ENCODE assay signal across 22 mouse cellular contexts in genomic region chr11:8584307-8584706, GRCm38 (mm10).
DNase-seq lines count a peak whose midpoint lies in the region; ATAC-seq and TF ChIP-seq lines count a peak whose summit lies in the region.
"Had no signal": no experiment of that assay in that cellular context is flagged by ENCODE, and none has a peak within 500 bp of the region (broad histone marks: within the 10 kb centered on the region; RNA-seq: fewer than 3 reads in every experiment).

No protein-coding gene starts in this region.

- intact Hi-C loops in heart, adult 2 months (cut with DNase I), result no loop called here
- intact Hi-C loops in left cerebral cortex, postnatal 4 days (cut with DNase I), result no loop called here
- intact Hi-C loops in left cerebral cortex, postnatal 36 days (cut with DNase I), result no loop called here

- WGBS in heart, adult 2 months, result 78% methylated on average over 2 of the region's 2 CpGs
- WGBS in intestine, embryonic 14.5 days, result 52% methylated on average over 2 of the region's 2 CpGs
- 47% methylated on average over 2 of the region's 2 CpGs for WGBS in limb, embryonic 12.5 days

- ATAC-seq in intestine, embryonic 14.5 days (replicated peaks; ENCODE audit: low FRiP score, low TSS enrichment, low read depth), result peak; percentile 61
- 0 out of 2 replicates have a peak, but pooled peaks have one; percentile 9 for ATAC-seq in limb, embryonic 12.5 days (ENCODE audit: insufficient number of reproducible peaks, insufficient read depth, low FRiP score, low TSS enrichment, low read depth)
- ATAC-seq: forebrain, postnatal 0 days; liver, postnatal 0 days; lung, postnatal 0 days had no signal

- H3K27ac ChIP-seq in heart, adult 2 months, result peak overlapping the region; percentile 15; the same call in 1 of the 2 replicates
- H3K27ac ChIP-seq in intestine, embryonic 14.5 days (ENCODE audit: low read depth), result peak overlapping the region; percentile 71; the same call in 1 of the 2 replicates
- peak overlapping the region; percentile 70; the same call in 1 of the 2 replicates for H3K27ac ChIP-seq in limb, embryonic 12.5 days
- H3K27ac ChIP-seq: embryonic facial prominence, embryonic 12.5 days; hindbrain, embryonic 15.5 days; kidney, embryonic 15.5 days; left cerebral cortex, adult 2 months; midbrain, embryonic 12.5 days had no signal

- H3K4me3 ChIP-seq in heart, adult 2 months, result no peak overlapping the region
- H3K4me3 ChIP-seq in E14TG2a.4 (replicated peaks; ENCODE audit: low read length), result peak overlapping the region; percentile 30
- no peak overlapping the region for H3K4me3 ChIP-seq in intestine, embryonic 14.5 days (ENCODE audit: low read depth, low read length)
- no peak overlapping the region for H3K4me3 ChIP-seq in limb, embryonic 12.5 days (replicated peaks)
- H3K4me3 ChIP-seq: embryonic facial prominence, embryonic 12.5 days; hindbrain, embryonic 15.5 days; kidney, embryonic 15.5 days; left cerebral cortex, adult 2 months; midbrain, embryonic 12.5 days had no signal

- no peak for DNase-seq in heart, adult 2 months
- no peak for DNase-seq in heart, adult 18-20 months
- no peak for DNase-seq in intestine, embryonic 14.5 days (ENCODE audit: low spot score)
- DNase-seq in left cerebral cortex, postnatal 4 days, result no peak
- DNase-seq in thymus, adult 18-20 months, result no peak
- no peak for DNase-seq in left cerebral cortex, postnatal 36 days (ENCODE audit: low spot score in 2 of 2)
- DNase-seq: cerebellum, adult 18-20 months; cerebellum, postnatal 25 days; forebrain, postnatal 0 days; gastrocnemius, postnatal 14 days; kidney, adult 11 months; liver, postnatal 0 days; right cerebral cortex, postnatal 14 days had no signal

- H3K4me1 ChIP-seq in heart, adult 2 months (ENCODE audit: control insufficient read depth, insufficient read depth, low read length), result peaks cover 11% of the 10 kb centered on the region
- H3K4me1 ChIP-seq in E14TG2a.4 (replicated peaks; ENCODE audit: low read depth, low read length), result peaks cover 100% of the 10 kb centered on the region
- peaks cover 26% of the 10 kb centered on the region for H3K4me1 ChIP-seq in intestine, embryonic 14.5 days (replicated peaks; ENCODE audit: control insufficient read depth, insufficient read depth, low read length)
- H3K4me1 ChIP-seq in limb, embryonic 12.5 days (replicated peaks), result peaks cover 63% of the 10 kb centered on the region
- H3K4me1 ChIP-seq: hindbrain, embryonic 15.5 days had no signal

- no peaks in the 10 kb centered on the region for H3K9me3 ChIP-seq in E14TG2a.4 (ENCODE audit: low read length)
- no peaks in the 10 kb centered on the region for H3K9me3 ChIP-seq in intestine, embryonic 14.5 days (ENCODE audit: control insufficient read depth, low read length)
- H3K9me3 ChIP-seq in limb, embryonic 12.5 days, result no peaks in the 10 kb centered on the region
- H3K9me3 ChIP-seq: embryonic facial prominence, embryonic 12.5 days; hindbrain, embryonic 15.5 days; kidney, embryonic 15.5 days; midbrain, embryonic 12.5 days had no signal

- H3K36me3 ChIP-seq in heart, adult 2 months (ENCODE audit: control insufficient read depth, insufficient read depth, low read length), result peaks cover 4% of the 10 kb centered on the region
- peaks cover 84% of the 10 kb centered on the region for H3K36me3 ChIP-seq in E14TG2a.4 (ENCODE audit: insufficient read depth, low read length)
- H3K36me3 ChIP-seq in intestine, embryonic 14.5 days (ENCODE audit: control insufficient read depth, insufficient read depth, low read length), result no peaks in the 10 kb centered on the region
- H3K36me3 ChIP-seq in limb, embryonic 12.5 days, result peaks cover 61% of the 10 kb centered on the region
- H3K36me3 ChIP-seq: hindbrain, embryonic 15.5 days; midbrain, embryonic 12.5 days had no signal

- H3K4me2 ChIP-seq in intestine, embryonic 14.5 days (ENCODE audit: low read length), result no peak overlapping the region
- H3K4me2 ChIP-seq in limb, embryonic 12.5 days, result no peak overlapping the region
- H3K4me2 ChIP-seq: embryonic facial prominence, embryonic 12.5 days; hindbrain, embryonic 15.5 days; kidney, embryonic 15.5 days; liver, embryonic 11.5 days; midbrain, embryonic 12.5 days had no signal

- no peak for TF ChIP-seq POLR2A in heart, adult 2 months (IDR thresholded peaks at IDR 0.05; ENCODE audit: insufficient read depth, low read depth, low read length)

- H3K9ac ChIP-seq in heart, adult 2 months (ENCODE audit: low read depth, low read length), result no peak overlapping the region
- no peak overlapping the region for H3K9ac ChIP-seq in intestine, embryonic 14.5 days (ENCODE audit: low read length)
- H3K9ac ChIP-seq in limb, embryonic 12.5 days (replicated peaks), result no peak overlapping the region
- H3K9ac ChIP-seq: embryonic facial prominence, embryonic 12.5 days; forebrain, postnatal 0 days; hindbrain, embryonic 15.5 days; kidney, embryonic 15.5 days; liver, postnatal 0 days; midbrain, embryonic 12.5 days had no signal

- H3K79me2 ChIP-seq in heart, adult 2 months (replicated peaks; ENCODE audit: control insufficient read depth, insufficient read depth, low read length), result no peaks in the 10 kb centered on the region

- TF ChIP-seq CTCF in heart, adult 2 months (IDR thresholded peaks at IDR 0.05), result no peak
- TF ChIP-seq CTCF in E14TG2a.4 (conservative IDR thresholded peaks at IDR 0.05; ENCODE audit: low read length), result no peak

- no peaks in the 10 kb centered on the region for H3K27me3 ChIP-seq in heart, adult 2 months (ENCODE audit: control insufficient read depth, insufficient read depth, low read length)
- no peaks in the 10 kb centered on the region for H3K27me3 ChIP-seq in E14TG2a.4 (ENCODE audit: insufficient read depth, low read length)
- no peaks in the 10 kb centered on the region for H3K27me3 ChIP-seq in intestine, embryonic 14.5 days (replicated peaks; ENCODE audit: control insufficient read depth, insufficient read depth, low read length)
- H3K27me3 ChIP-seq in limb, embryonic 12.5 days, result no peaks in the 10 kb centered on the region
- H3K27me3 ChIP-seq: embryonic facial prominence, embryonic 12.5 days; hindbrain, embryonic 15.5 days; kidney, embryonic 15.5 days; midbrain, embryonic 12.5 days had no signal

- TF ChIP-seq EP300 in heart, adult 2 months (IDR thresholded peaks at IDR 0.05; ENCODE audit: insufficient read depth, low read depth, low read length), result no peak

Comparison
In these comparisons a context has a peak if more than half of its experiments do, and no peak if none do; other contexts are left out.
1. H3K27ac ChIP-seq: peak in every context shown above with its lines; median percentile 71 in intestine, embryonic 14.5 days; 70 in limb, embryonic 12.5 days; 15 in heart, adult 2 months.